Mouse (Mus musculus) yolk sac, embryonic 10.5 days (tissue): ENCODE data around the gene Arf1.
"Not testable (repeated sequence)": the region's sequence is repeated elsewhere in the genome, so short reads cannot be mapped to it uniquely, and the experiment has no call there.

Experiments
- DNase-seq: peaks from one replicate; pipeline ENCODE4 v3.0.0-alpha.2; 2017; ENCODE audit warnings: low spot score

Arf1 gene

DNA sequence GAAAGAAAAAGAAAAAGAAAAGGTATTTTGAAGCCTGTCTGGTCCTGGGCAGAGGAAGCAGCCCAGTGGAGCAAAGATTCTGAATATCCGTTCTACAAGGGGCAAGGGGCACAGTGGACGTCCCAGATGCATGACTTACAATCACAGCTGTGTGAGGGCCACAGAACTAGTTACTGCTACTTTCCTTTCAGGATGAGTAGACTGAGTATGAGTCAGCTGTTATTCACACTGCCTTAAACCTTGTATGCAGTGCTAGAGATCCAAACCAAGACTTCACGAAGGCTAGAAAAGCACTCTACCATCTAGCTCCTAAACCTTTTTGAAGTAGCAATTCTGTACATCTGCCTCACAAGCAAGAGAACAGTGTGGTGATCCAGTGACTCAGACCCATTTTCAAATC, 1.8 kb downstream of the Arf1 start:
- no peak for DNase-seq

DNA sequence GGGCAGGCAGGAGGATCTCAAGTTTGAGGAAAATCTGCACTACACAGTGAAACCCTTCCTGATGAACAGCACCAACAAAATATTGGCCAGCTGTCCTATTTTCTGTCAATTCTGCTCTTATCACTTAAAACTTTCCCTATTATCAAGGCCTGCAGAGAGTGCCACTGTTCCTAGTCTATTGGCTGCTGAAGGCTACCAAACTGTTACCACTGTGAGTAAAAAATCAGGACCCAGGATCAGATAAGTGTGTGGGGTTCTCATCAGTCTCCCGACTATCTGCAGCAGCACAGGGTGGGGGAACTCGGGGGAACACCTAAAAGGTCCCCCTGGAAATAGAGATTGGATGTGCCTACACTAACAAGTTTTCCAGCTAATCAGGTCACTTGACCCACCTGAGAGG, 2.9 kb downstream of the Arf1 start:
- DNase-seq = no peak

DNA sequence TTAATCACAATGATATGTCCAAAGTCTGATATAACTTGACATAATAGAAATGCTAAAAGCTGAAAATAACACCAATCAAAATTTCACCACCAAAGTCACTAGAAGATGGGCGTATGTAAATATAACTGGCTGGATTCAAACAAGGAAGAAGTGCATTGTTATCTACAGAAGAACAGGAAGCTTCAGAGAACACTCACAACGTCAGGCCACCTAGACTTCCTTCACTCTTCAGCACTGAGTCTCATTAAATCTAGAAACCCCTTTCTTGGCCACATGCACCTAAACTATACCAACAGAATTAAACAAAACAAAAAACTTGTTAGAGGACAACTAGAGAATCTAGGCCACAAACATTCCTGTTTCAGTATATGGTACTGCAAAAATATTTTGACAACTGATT, 3.6 kb downstream of the Arf1 start:
- DNase-seq = no peak

- no peak for DNase-seq
Observed at GRCm38 (mm10) chr11:59224025-59224424, 4.0 kb downstream of the Arf1 start.

DNA sequence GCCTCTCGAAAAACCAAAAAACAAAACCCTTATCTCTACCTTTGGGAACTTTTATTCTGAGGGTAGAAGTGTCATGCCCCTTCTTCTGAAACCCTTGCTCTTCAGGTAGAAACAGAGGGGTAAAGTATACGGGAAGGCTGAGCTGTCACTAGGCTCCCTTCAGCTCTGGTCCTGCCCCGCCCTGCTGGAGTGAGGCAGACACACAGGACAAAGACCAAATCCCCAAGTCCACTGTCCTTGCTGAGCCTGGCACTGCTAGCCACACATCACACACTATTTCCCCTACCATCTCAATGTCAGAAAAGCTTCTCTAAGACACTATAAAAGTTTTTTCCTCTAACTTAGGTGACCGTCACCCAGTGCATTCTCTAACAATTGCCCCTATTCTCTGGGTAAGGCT, 5.8 kb downstream of the Arf1 start:
- no peak for DNase-seq

GRCm38 (mm10) chr11:59221604-59222003, 6.5 kb downstream of the Arf1 start:
- no peak for DNase-seq

GRCm38 (mm10) chr11:59219064-59219463, 9.0 kb downstream of the Arf1 start:
- DNase-seq = no peak

GRCm38 (mm10) chr11:59218389-59218998, 9.6 kb downstream of the Arf1 start:
- no peak for DNase-seq

DNA sequence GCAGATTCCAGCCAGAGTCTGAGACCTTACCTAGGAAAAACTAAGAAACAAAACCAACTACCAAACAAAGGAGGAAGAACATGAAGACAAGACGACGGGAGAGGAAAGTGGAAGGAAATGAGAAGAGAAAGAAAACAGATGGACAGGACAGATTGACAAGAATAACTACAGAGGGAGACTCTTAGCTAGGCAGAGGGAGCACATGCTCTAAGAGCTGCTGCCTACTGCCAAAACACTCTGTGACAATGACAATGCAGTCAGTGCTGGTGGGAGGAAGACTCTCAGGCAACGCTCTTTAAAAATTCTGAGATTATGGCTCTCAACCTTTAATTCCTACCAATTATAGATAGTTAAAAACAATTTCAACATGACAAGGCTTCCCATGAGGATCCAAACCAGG, 11.1 kb downstream of the Arf1 start:
- no peak for DNase-seq

- no peak for DNase-seq
Observed at GRCm38 (mm10) chr11:59212892-59213494, 15.1 kb downstream of the Arf1 start.

DNA sequence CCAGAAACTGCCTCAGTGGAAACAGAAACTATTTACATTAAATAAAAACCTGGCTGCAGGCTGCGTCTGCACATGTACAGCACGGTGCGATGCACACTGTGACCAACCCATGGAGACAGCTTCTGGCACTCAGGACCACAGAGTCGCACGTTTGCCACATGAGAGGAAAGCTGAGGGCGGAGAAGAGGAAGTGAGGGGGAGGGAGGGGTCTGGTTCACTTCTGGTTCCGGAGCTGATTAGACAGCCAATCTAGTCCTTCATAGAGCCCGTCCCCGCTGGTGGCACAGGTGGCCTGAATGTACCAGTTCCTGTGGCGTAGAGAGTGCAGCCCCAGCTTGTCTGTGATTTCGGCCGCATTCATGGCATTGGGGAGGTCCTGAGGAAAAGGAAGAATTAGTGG, 15.8 kb downstream of the Arf1 start:
- DNase-seq = not testable (repeated sequence)

DNA sequence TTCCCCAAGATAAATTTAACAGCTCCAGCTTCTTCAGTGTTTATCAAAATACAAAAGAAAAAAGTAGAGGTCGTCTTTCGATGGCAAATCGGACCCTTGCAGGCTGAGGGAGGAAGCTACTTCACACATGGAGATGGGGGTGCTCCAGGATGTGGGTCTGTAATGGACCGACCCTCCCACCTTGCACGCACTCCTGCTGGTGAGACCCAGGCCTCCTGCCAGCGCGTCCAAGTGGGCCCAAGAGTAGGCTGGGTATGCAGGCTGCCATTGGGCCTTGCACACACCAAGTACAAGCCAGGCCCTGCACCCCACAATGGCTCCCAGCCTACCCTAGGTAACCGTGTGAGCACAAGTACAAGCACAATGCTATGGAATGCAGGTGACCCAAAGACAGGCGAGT, 16.5 kb downstream of the Arf1 start:
- DNase-seq = not testable (repeated sequence)

- DNase-seq = no peak
Observed at GRCm38 (mm10) chr11:59210020-59210419, 18.1 kb downstream of the Arf1 start.

DNA sequence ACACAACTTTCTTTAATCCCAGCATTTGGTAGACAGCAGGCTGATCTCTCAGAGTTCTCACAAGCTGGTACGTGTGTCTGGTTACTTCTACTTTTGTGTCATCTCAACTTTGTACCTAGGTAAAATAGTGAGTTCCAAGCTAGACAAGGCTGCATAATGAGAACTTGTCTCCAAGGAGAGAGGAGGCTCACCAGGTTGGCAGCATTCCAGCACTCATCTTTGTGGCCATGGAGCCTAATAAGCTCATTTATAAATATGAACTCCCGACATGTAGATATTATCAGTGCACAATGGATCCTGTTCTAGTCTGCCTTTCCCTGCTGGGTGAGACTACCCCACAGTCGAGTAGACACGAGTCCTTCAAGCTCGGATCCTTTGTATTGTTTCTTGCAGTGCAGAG, 18.5 kb downstream of the Arf1 start:
- no peak for DNase-seq

- DNase-seq = peak; percentile 82
Observed at GRCm38 (mm10) chr11:59209003-59209441, 19.0 kb downstream of the Arf1 start.

DNA sequence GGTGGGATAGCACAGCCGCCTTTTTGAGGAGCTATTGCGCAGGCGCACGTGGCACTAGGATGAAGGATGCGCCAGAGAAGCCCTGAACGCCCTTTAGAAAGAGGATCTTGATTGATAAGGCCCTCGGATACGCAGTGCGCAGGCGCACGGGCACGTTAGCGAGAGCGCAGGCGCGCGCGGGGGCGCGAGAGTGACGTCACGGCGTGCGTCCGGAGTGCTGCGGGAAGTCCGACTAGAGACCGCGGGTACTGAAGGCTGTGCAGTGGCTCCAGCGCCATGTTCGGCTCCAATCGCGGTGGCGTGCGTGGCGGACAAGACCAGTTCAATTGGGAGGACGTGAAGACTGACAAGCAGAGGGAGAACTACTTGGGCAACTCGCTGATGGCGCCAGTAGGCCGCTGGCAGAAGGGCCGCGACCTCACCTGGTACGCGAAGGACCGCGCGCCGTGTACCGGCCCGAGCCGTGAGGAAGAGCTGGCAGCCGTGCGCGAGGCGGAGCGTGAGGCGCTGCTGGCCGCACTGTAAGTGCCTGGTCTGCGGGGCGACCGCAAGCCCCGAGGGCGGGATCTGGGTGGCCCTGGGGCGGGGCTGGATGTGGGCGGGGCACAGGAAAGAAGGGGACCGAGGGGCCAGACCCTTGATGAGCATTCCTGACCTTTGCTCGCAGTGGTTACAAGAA, 19.8 kb downstream of the Arf1 start, which contains the start of gene 2310033P09Rik:
Gene 2310033P09Rik, plus strand, starts transcription at position 169 of the 679 bp plus-strand sequence.
- peak; percentile 93 for DNase-seq

- peak; percentile 93 for DNase-seq
Observed at GRCm38 (mm10) chr11:59202081-59202995, 25.7 kb downstream of the Arf1 start, which contains the start of gene Mrpl55. Mrpl55 (plus strand) TSS chr11:59202486.

DNA sequence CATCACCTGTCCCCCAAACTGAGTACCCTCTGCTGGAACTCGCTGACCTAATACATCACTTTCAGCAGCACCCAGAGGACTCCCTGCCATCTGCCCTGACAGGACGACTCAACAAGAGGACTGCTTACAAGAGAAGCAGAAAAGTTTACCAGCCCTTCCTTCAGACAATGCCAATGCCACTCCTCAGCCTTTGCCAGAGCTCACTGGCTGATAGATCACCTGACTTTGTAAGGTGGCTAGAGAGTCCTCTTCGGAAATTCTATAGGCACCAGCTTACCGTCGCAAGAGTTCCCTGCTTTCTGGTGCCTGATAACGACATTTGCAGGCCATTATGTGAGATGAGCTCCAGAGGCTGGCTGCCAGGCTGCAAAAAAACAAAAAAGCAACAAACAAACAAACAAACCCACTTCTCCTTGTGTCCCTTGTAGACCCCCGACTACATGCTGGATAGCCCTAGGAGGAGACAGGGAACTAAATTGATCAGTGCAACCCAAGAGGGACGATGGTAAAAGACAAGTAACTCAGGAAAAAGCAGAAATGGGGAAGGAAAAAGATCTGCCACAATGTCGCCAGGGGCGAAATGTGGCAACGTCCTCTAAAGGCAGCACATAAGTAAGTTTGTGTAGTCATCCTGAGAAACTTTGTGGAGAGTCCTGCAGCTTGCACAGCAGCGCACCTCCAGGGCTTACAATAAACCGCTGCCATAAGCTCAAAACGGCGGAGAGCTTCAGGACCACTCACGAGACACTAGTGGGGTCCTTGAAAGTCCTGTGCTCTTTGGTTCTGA, 26.7 kb downstream of the Arf1 start:
- DNase-seq = no peak

GRCm38 (mm10) chr11:59196230-59196629, 31.8 kb downstream of the Arf1 start:
- no peak for DNase-seq

DNA sequence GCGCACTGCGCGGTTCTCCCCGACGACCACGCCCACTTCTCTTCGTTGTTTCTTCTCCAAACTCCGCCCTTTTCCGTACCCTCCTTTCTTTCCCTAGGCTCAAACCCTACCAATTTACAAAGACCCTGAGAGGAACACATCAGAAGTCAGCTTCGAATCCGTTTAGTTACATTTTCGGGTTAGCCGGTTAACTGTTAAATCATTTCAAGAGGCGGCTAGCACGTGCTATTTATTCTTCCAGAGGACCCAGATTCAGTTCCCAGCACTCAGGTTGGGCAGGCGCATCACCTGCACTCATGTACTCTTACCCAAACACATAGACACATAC, 36.0 kb downstream of the Arf1 start, which contains the start of gene Guk1:
Gene Guk1, minus strand, starts transcription at position 154 of the 328 bp plus-strand sequence.
- no peak for DNase-seq
